Mouse (Mus musculus): Measurements from ENCODE around the gene Csad. TPM values are rescaled to one million over a fixed set of nuclear protein-coding genes. Genes with fewer than 3 reads are reported as not detected.

The Csad gene
- polyA plus RNA-seq, 1 experiment: 13.8 TPM

GRCm38 (mm10) chr15:102222386-102222785, 17.9 kb upstream of the Csad start:
- peaks cover 24% of the 10 kb centered on the region for H3K4me1 ChIP-seq
- H3K4me3 ChIP-seq (replicated peaks): no peak overlapping the region
- peaks cover 32% of the 10 kb centered on the region for H3K27me3 ChIP-seq (replicated peaks)
- peaks cover 8% of the 10 kb centered on the region for H3K36me3 ChIP-seq (replicated peaks; ENCODE audit: low read length)
- H3K9me3 ChIP-seq: peaks cover 4% of the 10 kb centered on the region
- no peak for TF ChIP-seq GATA1 (IDR thresholded peaks at IDR 0.05; ENCODE audit: borderline replicate concordance, low read length)
- no peak for TF ChIP-seq FLI1 (IDR thresholded peaks at IDR 0.05; ENCODE audit: low read length)

- Histone ChIP-seq H3K27me3 (replicated peaks) (peaks cover 11% of the 10 kb centered on the region), H3K9me3 (no peaks in the 10 kb centered on the region), H3K36me3 (replicated peaks; ENCODE audit: low read length) (peaks cover 55% of the 10 kb centered on the region), H3K4me3 (replicated peaks) (no peak overlapping the region), H3K4me1 (peaks cover 12% of the 10 kb centered on the region)
- TF ChIP-seq GATA1 (IDR thresholded peaks at IDR 0.05; ENCODE audit: borderline replicate concordance, low read length): no peak
- no peak for TF ChIP-seq FLI1 (IDR thresholded peaks at IDR 0.05; ENCODE audit: low read length)
These were observed 12.8 kb upstream of the Csad start for GRCm38 (mm10) chr15:102217325-102217724.

- Histone ChIP-seq H3K4me3 (replicated peaks) (no peak overlapping the region), H3K36me3 (replicated peaks; ENCODE audit: low read length) (peaks cover 61% of the 10 kb centered on the region), H3K9me3 (no peaks in the 10 kb centered on the region), H3K27me3 (replicated peaks) (peaks cover 5% of the 10 kb centered on the region), H3K4me1 (peaks cover 14% of the 10 kb centered on the region)
- TF ChIP-seq GATA1 (IDR thresholded peaks at IDR 0.05; ENCODE audit: borderline replicate concordance, low read length): no peak
- no peak for TF ChIP-seq FLI1 (IDR thresholded peaks at IDR 0.05; ENCODE audit: low read length)
These were observed 12.1 kb upstream of the Csad start for GRCm38 (mm10) chr15:102216459-102217228.

GRCm38 (mm10) chr15:102215624-102216023, 11.1 kb upstream of the Csad start:
- Histone ChIP-seq H3K9me3 (no peaks in the 10 kb centered on the region), H3K4me1 (peaks cover 18% of the 10 kb centered on the region), H3K4me3 (replicated peaks) (no peak overlapping the region), H3K36me3 (replicated peaks; ENCODE audit: low read length) (peaks cover 67% of the 10 kb centered on the region), H3K27me3 (replicated peaks) (peaks cover 5% of the 10 kb centered on the region)
- TF ChIP-seq FLI1 (IDR thresholded peaks at IDR 0.05; ENCODE audit: low read length): no peak
- no peak for TF ChIP-seq GATA1 (IDR thresholded peaks at IDR 0.05; ENCODE audit: borderline replicate concordance, low read length)

- no peak for TF ChIP-seq FLI1 (IDR thresholded peaks at IDR 0.05; ENCODE audit: low read length)
- no peak for TF ChIP-seq GATA1 (IDR thresholded peaks at IDR 0.05; ENCODE audit: borderline replicate concordance, low read length)
- H3K4me1 ChIP-seq: peaks cover 23% of the 10 kb centered on the region
- no peak overlapping the region for H3K4me3 ChIP-seq (replicated peaks)
- peaks cover 80% of the 10 kb centered on the region for H3K36me3 ChIP-seq (replicated peaks; ENCODE audit: low read length)
- no peaks in the 10 kb centered on the region for H3K9me3 ChIP-seq
- H3K27me3 ChIP-seq (replicated peaks): peaks cover 5% of the 10 kb centered on the region
These were observed 9.6 kb upstream of the Csad start for GRCm38 (mm10) chr15:102214132-102214531.

GRCm38 (mm10) chr15:102211895-102212294, 7.4 kb upstream of the Csad start:
- H3K4me1 ChIP-seq: peaks cover 39% of the 10 kb centered on the region
- TF ChIP-seq FLI1 (IDR thresholded peaks at IDR 0.05; ENCODE audit: low read length) (no peak), GATA1 (IDR thresholded peaks at IDR 0.05; ENCODE audit: borderline replicate concordance, low read length) (no peak)
- no peaks in the 10 kb centered on the region for H3K9me3 ChIP-seq
- H3K27me3 ChIP-seq (replicated peaks): no peaks in the 10 kb centered on the region
- H3K36me3 ChIP-seq (replicated peaks; ENCODE audit: low read length): peaks cover 92% of the 10 kb centered on the region
- H3K4me3 ChIP-seq (replicated peaks): no peak overlapping the region

- H3K4me1 ChIP-seq: peaks cover 43% of the 10 kb centered on the region
- no peaks in the 10 kb centered on the region for H3K27me3 ChIP-seq (replicated peaks)
- no peak for TF ChIP-seq GATA1 (IDR thresholded peaks at IDR 0.05; ENCODE audit: borderline replicate concordance, low read length)
- TF ChIP-seq FLI1 (IDR thresholded peaks at IDR 0.05; ENCODE audit: low read length): no peak
- H3K9me3 ChIP-seq: no peaks in the 10 kb centered on the region
- H3K36me3 ChIP-seq (replicated peaks; ENCODE audit: low read length): peaks cover 91% of the 10 kb centered on the region
- no peak overlapping the region for H3K4me3 ChIP-seq (replicated peaks)
These were observed 6.3 kb upstream of the Csad start for GRCm38 (mm10) chr15:102210816-102211215.

- Histone ChIP-seq H3K4me3 (replicated peaks) (no peak overlapping the region), H3K36me3 (replicated peaks; ENCODE audit: low read length) (peaks cover 91% of the 10 kb centered on the region), H3K9me3 (no peaks in the 10 kb centered on the region), H3K4me1 (peaks cover 60% of the 10 kb centered on the region), H3K27me3 (replicated peaks) (no peaks in the 10 kb centered on the region)
- TF ChIP-seq GATA1 (IDR thresholded peaks at IDR 0.05; ENCODE audit: borderline replicate concordance, low read length) (no peak), FLI1 (IDR thresholded peaks at IDR 0.05; ENCODE audit: low read length) (no peak)
These were observed 4.6 kb upstream of the Csad start for GRCm38 (mm10) chr15:102209114-102209513.

- Histone ChIP-seq H3K9me3 (no peaks in the 10 kb centered on the region), H3K27me3 (replicated peaks) (no peaks in the 10 kb centered on the region), H3K4me1 (peaks cover 57% of the 10 kb centered on the region), H3K36me3 (replicated peaks; ENCODE audit: low read length) (peaks cover 81% of the 10 kb centered on the region), H3K4me3 (replicated peaks) (no peak overlapping the region)
- TF ChIP-seq GATA1 (IDR thresholded peaks at IDR 0.05; ENCODE audit: borderline replicate concordance, low read length): no peak
- no peak for TF ChIP-seq FLI1 (IDR thresholded peaks at IDR 0.05; ENCODE audit: low read length)
These were observed 3.6 kb upstream of the Csad start for GRCm38 (mm10) chr15:102208092-102208561.

- Histone ChIP-seq H3K4me1 (peaks cover 56% of the 10 kb centered on the region), H3K9me3 (no peaks in the 10 kb centered on the region), H3K27me3 (replicated peaks) (no peaks in the 10 kb centered on the region), H3K4me3 (replicated peaks) (no peak overlapping the region), H3K36me3 (replicated peaks; ENCODE audit: low read length) (peaks cover 73% of the 10 kb centered on the region)
- no peak for TF ChIP-seq FLI1 (IDR thresholded peaks at IDR 0.05; ENCODE audit: low read length)
- no peak for TF ChIP-seq GATA1 (IDR thresholded peaks at IDR 0.05; ENCODE audit: borderline replicate concordance, low read length)
These were observed 2.8 kb upstream of the Csad start for GRCm38 (mm10) chr15:102207351-102207750.
